Mouse (Mus musculus) embryonic facial prominence, embryonic 14.5 days (tissue): ENCODE data around the gene Robo1. TPM values are rescaled to one million over a fixed set of nuclear protein-coding genes. Genes with fewer than 3 reads are reported as not detected.

Experiments
- ATAC-seq: fragments of 200-750 bp; cut with Nextera tagmentation; 2 replicates; pipeline ENCODE4 v1.8.0; 2017; ENCODE audit warnings: low read depth, moderate number of reproducible peaks, moderate TSS enrichment
- DNase-seq: peaks from one replicate; pipeline ENCODE4 v3.0.0-alpha.2; 2015; ENCODE audit warnings: low spot score
- H3K27ac ChIP-seq: fragments of 300-500 bp; sonication (generic); replicated peaks from 2 replicates; pipeline ENCODE4 v1.5.1; 2014; ENCODE audit warnings: low read depth, mild to moderate bottlenecking, low read length, moderate library complexity
- H3K27me3 ChIP-seq: fragments of 300-500 bp; sonication (generic); replicated peaks from 2 replicates; pipeline ENCODE4 v1.6.1; 2014; ENCODE audit warnings: low read length; ENCODE audit not compliant: control insufficient read depth, insufficient read depth
- H3K36me3 ChIP-seq: fragments of 300-500 bp; sonication (generic); 2 replicates; pipeline ENCODE4 v1.6.1; 2014; ENCODE audit warnings: low read length, mixed read lengths; ENCODE audit not compliant: control insufficient read depth, insufficient read depth
- H3K4me1 ChIP-seq: fragments of 300-500 bp; sonication (generic); 2 replicates; pipeline ENCODE4 v1.6.1; 2014; ENCODE audit warnings: antibody characterized with exemption, low read length; ENCODE audit not compliant: control insufficient read depth, insufficient read depth
- H3K4me2 ChIP-seq: fragments of 300-500 bp; sonication (generic); 2 replicates; pipeline ENCODE4 v1.6.1; 2014; ENCODE audit warnings: low read depth, mild to moderate bottlenecking, low read length, moderate library complexity, mixed read lengths
- H3K4me3 ChIP-seq: fragments of 300-500 bp; sonication (generic); 2 replicates; pipeline ENCODE4 v1.5.1; 2014; ENCODE audit warnings: low read depth, mild to moderate bottlenecking, low read length
- H3K9ac ChIP-seq: fragments of 300-500 bp; sonication (generic); 2 replicates; pipeline ENCODE4 v1.6.1; 2014; ENCODE audit warnings: low read depth, mild to moderate bottlenecking, low read length, moderate library complexity, mixed read lengths
- H3K9me3 ChIP-seq: fragments of 300-500 bp; sonication (generic); 2 replicates; pipeline ENCODE4 v1.6.1; 2016; ENCODE audit warnings: low read length; ENCODE audit not compliant: control insufficient read depth
- WGBS: fragments of 180-500 bp; shearing (Covaris S2); extraction: QIAGEN DNeasy Blood & Tissue Kit; methylation state at CpG from one replicate; pipeline ENCODE4 v1.1.7; 2014; 5-methylcytosine and 5-hydroxymethylcytosine counted together
- polyA plus RNA-seq: library from polyadenylated mRNA; unstranded; fragments of >200 nt; fragmentation: Nextera tagmentation; extraction: Ambion mirVana; gene quantifications from 2 replicates; pipeline ENCODE4 v1.2.1, GENCODE M21; 2014

The Robo1 gene
- polyA plus RNA-seq, 1 experiment from 2014 or later = 32.6 TPM

GRCm38 (mm10) chr16:72703486-72703885 lies 395.4 kb downstream of the Robo1 start:
- no peak for DNase-seq
- 84% methylated on average over 6 of the region's 6 CpGs for WGBS
- Histone ChIP-seq H3K27ac (no peak overlapping the region), H3K36me3 (no peaks in the 10 kb centered on the region), H3K27me3 (no peaks in the 10 kb centered on the region), H3K4me1 (peaks cover 10% of the 10 kb centered on the region), H3K9ac (no peak overlapping the region), H3K4me2 (no peak overlapping the region), H3K9me3 (no peaks in the 10 kb centered on the region), H3K4me3 (no peak overlapping the region)
- no peak for ATAC-seq

GRCm38 (mm10) chr16:72705851-72706250 lies 397.7 kb downstream of the Robo1 start:
- ATAC-seq = no peak
- WGBS = 61% methylated on average over 5 of the region's 5 CpGs

DNA sequence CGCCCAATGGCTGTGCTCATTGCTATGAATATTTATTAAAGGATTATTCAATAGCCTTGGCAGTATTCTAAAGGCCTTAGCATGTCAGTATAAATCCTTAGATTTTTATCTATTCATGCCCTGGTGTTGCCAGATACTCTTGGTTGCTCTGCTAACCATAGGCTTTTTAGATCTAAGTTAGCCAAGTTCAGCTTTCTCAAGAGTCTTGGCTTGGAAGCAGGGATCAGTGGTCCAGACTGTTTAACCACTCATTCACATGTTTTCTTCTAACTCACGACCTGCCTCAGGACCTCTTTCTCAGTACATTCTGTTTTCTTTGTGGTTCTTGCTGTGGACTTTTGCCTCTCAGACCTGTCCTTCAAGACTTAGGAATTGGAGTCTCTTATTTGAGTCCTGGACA lies 400.4 kb downstream of the Robo1 start:
- Histone ChIP-seq H3K4me3 (no peak overlapping the region), H3K27ac (no peak overlapping the region), H3K9me3 (no peaks in the 10 kb centered on the region), H3K4me1 (peaks cover 3% of the 10 kb centered on the region), H3K27me3 (no peaks in the 10 kb centered on the region), H3K9ac (no peak overlapping the region), H3K4me2 (no peak overlapping the region), H3K36me3 (no peaks in the 10 kb centered on the region)
- DNase-seq (no peak), ATAC-seq (no peak)
- 76% methylated on average over 2 of the region's 2 CpGs for WGBS

More at GRCm38 (mm10) chr16:72705851-72706250, 397.7 kb downstream of the Robo1 start:
- Histone ChIP-seq H3K9me3 (no peaks in the 10 kb centered on the region), H3K27me3 (no peaks in the 10 kb centered on the region), H3K4me1 (no peaks in the 10 kb centered on the region), H3K4me3 (no peak overlapping the region), H3K4me2 (no peak overlapping the region), H3K27ac (no peak overlapping the region), H3K36me3 (no peaks in the 10 kb centered on the region), H3K9ac (no peak overlapping the region)
- DNase-seq = no peak

- Histone ChIP-seq H3K9me3 (no peaks in the 10 kb centered on the region), H3K27ac (no peak overlapping the region), H3K4me1 (peaks cover 18% of the 10 kb centered on the region), H3K9ac (no peak overlapping the region), H3K4me3 (no peak overlapping the region), H3K4me2 (no peak overlapping the region), H3K27me3 (no peaks in the 10 kb centered on the region), H3K36me3 (no peaks in the 10 kb centered on the region)
- DNase-seq (no peak), ATAC-seq (no peak)
- 75% methylated on average over 9 of the region's 9 CpGs for WGBS
These were observed 409.2 kb downstream of the Robo1 start for GRCm38 (mm10) chr16:72717118-72717802.

GRCm38 (mm10) chr16:72719063-72719462 lies 411.0 kb downstream of the Robo1 start:
- Histone ChIP-seq H3K27ac (no peak overlapping the region), H3K4me3 (no peak overlapping the region), H3K9ac (no peak overlapping the region), H3K4me2 (no peak overlapping the region), H3K36me3 (no peaks in the 10 kb centered on the region), H3K9me3 (no peaks in the 10 kb centered on the region), H3K27me3 (no peaks in the 10 kb centered on the region), H3K4me1 (peaks cover 12% of the 10 kb centered on the region)
- WGBS = 88% methylated on average over 4 of the region's 4 CpGs
- no peak for DNase-seq
- ATAC-seq = no peak

DNA sequence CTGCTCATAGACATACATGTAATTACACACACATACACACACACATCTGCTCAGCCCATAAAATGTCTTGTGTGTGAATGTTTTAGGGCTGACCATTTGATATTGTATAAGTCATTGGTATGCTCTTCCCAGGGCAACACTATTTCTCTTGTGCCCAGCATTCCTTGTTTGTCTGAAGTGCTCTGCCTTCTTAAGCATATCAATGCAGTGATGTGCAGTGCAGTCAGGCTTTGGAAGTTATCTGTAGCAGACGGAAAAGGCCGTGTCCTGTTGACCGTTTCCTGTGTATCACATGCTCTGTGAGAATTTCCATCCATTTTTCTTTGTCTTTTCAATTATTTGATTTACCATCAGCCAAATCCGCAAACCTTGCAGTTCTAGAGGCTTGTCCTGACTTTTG lies 412.9 kb downstream of the Robo1 start:
- Histone ChIP-seq H3K4me2 (no peak overlapping the region), H3K9me3 (no peaks in the 10 kb centered on the region), H3K27ac (no peak overlapping the region), H3K27me3 (no peaks in the 10 kb centered on the region), H3K4me3 (no peak overlapping the region), H3K9ac (no peak overlapping the region), H3K36me3 (no peaks in the 10 kb centered on the region), H3K4me1 (peaks cover 12% of the 10 kb centered on the region)
- DNase-seq = no peak
- ATAC-seq = no peak
- WGBS = 87% methylated on average over 4 of the region's 4 CpGs

GRCm38 (mm10) chr16:72721713-72722481 lies 413.8 kb downstream of the Robo1 start:
- 46% methylated on average over 14 of the region's 14 CpGs for WGBS
- H3K4me1 ChIP-seq = peaks cover 12% of the 10 kb centered on the region
- ATAC-seq (peak; percentile 78), DNase-seq (peak; percentile 78)
- H3K9me3 ChIP-seq = no peaks in the 10 kb centered on the region
- peak overlapping the region; percentile 11; the same call in 1 of the 2 replicates for H3K4me2 ChIP-seq
- H3K27ac ChIP-seq = 0 out of 2 replicates have a peak overlapping the region, but pooled peaks have one; percentile 15
- no peak overlapping the region for H3K4me3 ChIP-seq
- no peak overlapping the region for H3K9ac ChIP-seq
- H3K27me3 ChIP-seq = no peaks in the 10 kb centered on the region
- H3K36me3 ChIP-seq = no peaks in the 10 kb centered on the region

- Histone ChIP-seq H3K4me1 (peaks cover 21% of the 10 kb centered on the region), H3K4me3 (no peak overlapping the region), H3K9ac (no peak overlapping the region), H3K36me3 (no peaks in the 10 kb centered on the region), H3K4me2 (no peak overlapping the region), H3K27me3 (no peaks in the 10 kb centered on the region), H3K9me3 (no peaks in the 10 kb centered on the region), H3K27ac (no peak overlapping the region)
- 88% methylated on average over 5 of the region's 5 CpGs for WGBS
- DNase-seq (no peak), ATAC-seq (no peak)
These were observed 426.1 kb downstream of the Robo1 start for GRCm38 (mm10) chr16:72734234-72734633.
